Mouse (Mus musculus): ENCODE measurements around the gene Gm9821. TPM values are rescaled to one million over a fixed set of nuclear protein-coding genes. Genes with fewer than 3 reads are reported as not detected.

Gm9821 gene
- polyA plus RNA-seq, 1 experiment from 2014 or later: 2.8 TPM

DNA sequence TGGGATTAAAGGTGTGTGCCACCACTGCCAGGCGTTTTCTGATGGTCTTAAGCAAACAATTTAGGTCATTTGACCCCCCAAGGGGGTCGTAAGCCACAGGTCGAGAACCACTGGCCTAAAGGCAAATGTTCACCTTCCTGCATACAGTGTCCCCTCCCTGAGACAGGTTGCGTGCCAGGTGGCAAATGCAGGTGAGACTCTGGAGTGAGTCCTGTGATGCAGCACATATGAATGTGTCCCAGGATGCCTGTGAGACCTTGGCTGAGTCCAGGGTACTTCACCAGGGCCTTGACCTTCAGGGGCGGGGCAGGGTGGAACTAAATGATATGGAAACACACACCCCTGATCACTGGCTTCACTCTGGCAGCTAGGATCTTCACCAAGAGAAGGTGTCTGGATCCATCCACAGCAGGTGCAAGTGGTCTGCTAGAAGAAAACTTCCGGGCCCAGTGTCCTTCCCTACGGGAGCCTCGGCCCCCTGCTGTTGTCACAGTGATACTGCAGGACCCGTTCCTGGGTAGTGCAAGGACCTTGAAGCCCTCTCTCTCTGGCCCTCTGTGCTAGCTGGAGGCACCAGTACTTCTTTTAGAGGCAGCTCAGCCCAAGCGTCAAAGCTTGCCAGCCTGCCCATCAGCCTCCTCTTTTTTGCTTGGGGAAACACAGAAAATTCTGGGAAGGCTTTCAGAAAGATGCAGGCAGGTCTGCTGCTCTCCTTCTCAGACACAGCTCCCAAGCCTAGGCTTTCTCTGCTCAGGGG lies 13.4 kb downstream of the Gm9821 start:
- Histone ChIP-seq H3K36me3 (ENCODE audit: control insufficient read depth, insufficient read depth, low read length) (no peaks in the 10 kb centered on the region), H3K9ac (ENCODE audit: low read depth, low read length) (peak overlapping the region; percentile 59; the same call in 1 of the 2 replicates), H3K4me1 (ENCODE audit: control insufficient read depth, insufficient read depth, low read length) (peaks cover 74% of the 10 kb centered on the region), H3K27me3 (ENCODE audit: control insufficient read depth, insufficient read depth, low read length) (no peaks in the 10 kb centered on the region), H3K27ac (ENCODE audit: low read depth, low read length) (no peak overlapping the region), H3K9me3 (replicated peaks; ENCODE audit: control insufficient read depth, low read length) (no peaks in the 10 kb centered on the region), H3K4me2 (no peak overlapping the region; the same call in 1 of the 2 replicates), H3K4me3 (ENCODE audit: low read depth, low read length) (no peak overlapping the region)
- no peak for ATAC-seq (replicated peaks; ENCODE audit: insufficient number of reproducible peaks, low FRiP score, low TSS enrichment)
- 42% methylated on average over 10 of the region's 10 CpGs for WGBS (ENCODE audit: insufficient replicate concordance)

DNA sequence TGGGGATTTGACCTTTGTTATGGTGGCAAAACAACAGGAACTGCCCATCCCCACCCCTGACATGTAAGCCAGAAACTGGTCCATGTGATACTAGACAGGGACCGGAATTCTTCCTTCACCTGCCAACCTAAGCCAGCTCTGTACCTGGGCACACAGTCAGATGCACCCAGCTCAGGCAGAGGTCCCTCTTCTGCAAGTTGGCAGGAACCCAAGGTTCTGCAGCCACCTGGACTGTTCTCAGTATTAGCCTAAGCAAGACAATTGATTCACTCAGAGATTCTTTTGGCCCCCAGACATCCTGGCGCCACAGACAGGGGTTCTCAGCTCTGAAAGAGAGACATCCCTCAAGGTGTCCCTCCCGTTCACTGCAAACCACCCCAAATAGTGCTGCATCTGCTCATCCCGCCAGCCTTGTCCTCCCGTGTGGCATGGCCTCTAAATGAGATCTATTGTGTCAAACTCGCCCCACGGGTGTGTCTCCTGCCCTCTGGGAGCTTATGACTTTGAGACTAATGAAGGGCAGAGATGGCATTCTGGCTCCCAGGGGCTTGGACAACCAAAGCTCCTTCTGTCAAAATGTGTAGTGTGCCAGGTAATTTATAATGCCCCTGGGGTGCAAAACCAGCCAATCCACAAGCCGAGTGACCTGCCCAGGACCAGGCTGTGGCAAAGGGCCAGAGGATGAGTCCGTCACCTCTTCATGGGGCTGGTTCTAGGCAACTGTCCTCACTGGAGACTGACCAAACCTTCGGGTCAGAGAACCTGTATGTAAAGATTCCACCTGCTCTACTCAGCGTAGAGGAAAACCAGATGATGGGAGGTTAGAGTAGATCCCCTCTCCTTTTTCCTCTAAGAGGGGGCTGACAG lies 14.3 kb downstream of the Gm9821 start:
- Histone ChIP-seq H3K4me3 (ENCODE audit: low read depth, low read length) (no peak overlapping the region), H3K27ac (ENCODE audit: low read depth, low read length) (no peak overlapping the region), H3K4me1 (ENCODE audit: control insufficient read depth, insufficient read depth, low read length) (peaks cover 73% of the 10 kb centered on the region), H3K9ac (ENCODE audit: low read depth, low read length) (peak overlapping the region; percentile 59; the same call in 1 of the 2 replicates), H3K36me3 (ENCODE audit: control insufficient read depth, insufficient read depth, low read length) (no peaks in the 10 kb centered on the region), H3K4me2 (no peak overlapping the region; the same call in 1 of the 2 replicates), H3K27me3 (ENCODE audit: control insufficient read depth, insufficient read depth, low read length) (no peaks in the 10 kb centered on the region), H3K9me3 (replicated peaks; ENCODE audit: control insufficient read depth, low read length) (no peaks in the 10 kb centered on the region)
- 80% methylated on average over 11 of the region's 11 CpGs for WGBS (ENCODE audit: insufficient replicate concordance)
- ATAC-seq (replicated peaks; ENCODE audit: insufficient number of reproducible peaks, low FRiP score, low TSS enrichment): no peak

GRCm38 (mm10) chr2:91960459-91960858 lies 15.0 kb downstream of the Gm9821 start:
- no peak for ATAC-seq (replicated peaks; ENCODE audit: insufficient number of reproducible peaks, low FRiP score, low TSS enrichment)
- Histone ChIP-seq H3K4me3 (ENCODE audit: low read depth, low read length) (no peak overlapping the region), H3K27me3 (ENCODE audit: control insufficient read depth, insufficient read depth, low read length) (no peaks in the 10 kb centered on the region), H3K9ac (ENCODE audit: low read depth, low read length) (no peak overlapping the region), H3K4me2 (no peak overlapping the region), H3K27ac (ENCODE audit: low read depth, low read length) (no peak overlapping the region), H3K36me3 (ENCODE audit: control insufficient read depth, insufficient read depth, low read length) (no peaks in the 10 kb centered on the region), H3K4me1 (ENCODE audit: control insufficient read depth, insufficient read depth, low read length) (peaks cover 73% of the 10 kb centered on the region), H3K9me3 (replicated peaks; ENCODE audit: control insufficient read depth, low read length) (no peaks in the 10 kb centered on the region)
- 87% methylated on average over 5 of the region's 5 CpGs for WGBS (ENCODE audit: insufficient replicate concordance)

DNA sequence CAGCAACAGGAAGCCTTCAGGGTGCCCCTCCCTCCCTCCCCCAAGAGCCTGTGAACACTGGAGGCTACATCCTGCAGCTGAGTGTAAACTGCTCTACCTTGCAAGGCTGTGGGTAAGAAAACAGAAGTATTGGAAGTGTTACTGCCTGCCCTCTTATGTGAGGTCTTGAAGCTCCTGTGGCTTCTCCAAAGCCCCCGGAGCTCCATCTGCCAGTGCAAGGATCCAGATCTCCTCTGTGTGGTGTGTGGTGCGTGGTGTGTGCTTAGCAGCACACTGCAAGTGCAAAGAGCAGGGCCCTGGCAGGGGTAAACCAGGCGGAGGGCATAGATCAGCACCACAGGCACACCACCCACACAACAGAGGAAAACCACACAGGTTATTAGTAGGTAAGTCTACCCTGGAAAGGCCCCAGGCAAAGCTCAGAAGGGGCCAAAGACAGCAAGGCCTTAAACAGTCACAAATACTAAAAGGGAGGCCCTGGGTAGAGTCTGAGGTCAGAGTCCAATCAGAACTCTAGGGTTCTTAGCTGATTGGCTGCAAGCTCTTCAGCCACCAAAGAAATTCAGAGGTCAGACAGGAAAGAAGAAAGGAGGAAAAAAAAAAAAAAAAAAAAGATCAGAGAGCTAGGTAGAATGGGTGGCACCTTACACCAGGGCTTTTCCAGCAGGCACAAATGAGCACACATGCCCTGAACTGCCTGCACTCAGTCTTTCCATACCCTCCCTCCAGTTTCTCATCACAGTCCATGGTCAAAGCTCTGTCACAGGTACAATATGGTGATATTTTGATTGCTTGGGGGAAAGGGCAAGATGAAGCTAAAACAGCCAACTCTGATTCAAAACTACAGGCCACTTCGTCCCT lies 16.6 kb downstream of the Gm9821 start:
- Histone ChIP-seq H3K4me2 (peak overlapping the region; percentile 85), H3K27me3 (ENCODE audit: control insufficient read depth, insufficient read depth, low read length) (no peaks in the 10 kb centered on the region), H3K9me3 (replicated peaks; ENCODE audit: control insufficient read depth, low read length) (no peaks in the 10 kb centered on the region), H3K36me3 (ENCODE audit: control insufficient read depth, insufficient read depth, low read length) (no peaks in the 10 kb centered on the region), H3K4me1 (ENCODE audit: control insufficient read depth, insufficient read depth, low read length) (peaks cover 64% of the 10 kb centered on the region), H3K27ac (ENCODE audit: low read depth, low read length) (no peak overlapping the region), H3K4me3 (ENCODE audit: low read depth, low read length) (peak overlapping the region; percentile 73), H3K9ac (ENCODE audit: low read depth, low read length) (peak overlapping the region; percentile 85)
- 54% methylated on average over 4 of the region's 4 CpGs for WGBS (ENCODE audit: insufficient replicate concordance)
- no peak for ATAC-seq (replicated peaks; ENCODE audit: insufficient number of reproducible peaks, low FRiP score, low TSS enrichment)

DNA sequence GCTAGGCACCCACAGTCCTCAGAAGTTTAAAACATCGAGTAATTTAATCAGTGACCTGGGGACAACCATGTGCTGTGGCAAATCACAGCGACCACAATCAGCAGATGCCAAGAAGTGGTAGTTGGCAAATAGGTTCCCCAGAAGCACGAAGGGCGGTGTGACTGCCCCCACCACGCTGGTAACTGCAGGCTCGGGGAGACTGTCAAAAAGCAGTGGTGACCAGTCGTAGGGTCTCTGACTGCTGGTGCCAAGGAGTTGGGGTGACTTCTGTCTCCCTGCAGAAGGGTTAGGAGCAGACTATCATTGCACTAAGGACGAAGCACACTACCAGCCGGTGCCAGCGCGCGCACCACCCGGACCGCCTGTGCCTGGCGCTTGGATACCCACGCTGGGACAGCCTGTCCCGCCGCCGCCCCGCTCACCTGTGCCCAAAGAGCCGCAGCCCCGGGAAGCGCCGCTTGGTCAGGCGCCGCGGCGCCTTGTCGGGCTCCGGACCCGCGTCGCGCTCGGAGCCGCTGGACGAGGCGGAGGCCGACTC lies 17.4 kb downstream of the Gm9821 start:
- under 1% methylated on average over 39 of the region's 39 CpGs for WGBS (ENCODE audit: insufficient replicate concordance)
- ATAC-seq (replicated peaks; ENCODE audit: insufficient number of reproducible peaks, low FRiP score, low TSS enrichment): peak; percentile 24
- H3K9me3 ChIP-seq (replicated peaks; ENCODE audit: control insufficient read depth, low read length): no peaks in the 10 kb centered on the region
- peak overlapping the region; percentile 85 for H3K4me2 ChIP-seq
- H3K9ac ChIP-seq (ENCODE audit: low read depth, low read length): peak overlapping the region; percentile 85
- peak overlapping the region; percentile 73 for H3K4me3 ChIP-seq (ENCODE audit: low read depth, low read length)
- H3K27ac ChIP-seq (ENCODE audit: low read depth, low read length): peak overlapping the region; percentile 67; the same call in 1 of the 2 replicates
- H3K4me1 ChIP-seq (ENCODE audit: control insufficient read depth, insufficient read depth, low read length): peaks cover 57% of the 10 kb centered on the region
- no peaks in the 10 kb centered on the region for H3K27me3 ChIP-seq (ENCODE audit: control insufficient read depth, insufficient read depth, low read length)
- H3K36me3 ChIP-seq (ENCODE audit: control insufficient read depth, insufficient read depth, low read length): no peaks in the 10 kb centered on the region

DNA sequence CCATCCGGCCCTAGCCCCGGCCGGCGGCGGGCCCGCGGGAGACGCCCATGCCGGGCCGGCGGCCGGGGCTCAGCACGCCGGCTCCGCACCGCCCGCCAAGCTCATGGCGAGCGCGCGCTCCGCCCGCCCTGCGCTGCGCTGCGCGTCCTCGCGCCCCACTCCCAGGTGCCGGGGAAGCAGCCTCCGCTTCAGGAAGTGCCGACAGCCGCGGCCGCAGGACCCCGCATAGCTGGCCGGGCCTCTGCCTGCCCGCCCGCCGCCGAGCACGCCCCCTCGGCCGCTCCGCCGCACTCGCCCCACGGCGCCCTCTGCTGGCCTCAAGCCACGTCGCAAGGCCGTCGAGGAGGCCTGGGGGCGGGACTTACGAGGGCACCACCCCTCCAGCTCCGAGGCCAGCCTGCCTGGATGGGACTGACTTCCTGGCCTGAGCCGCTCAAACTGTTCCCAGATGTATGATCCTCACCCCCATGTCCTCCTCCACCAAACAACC lies 18.0 kb downstream of the Gm9821 start:
- Histone ChIP-seq H3K27ac (ENCODE audit: low read depth, low read length) (peak overlapping the region; percentile 85), H3K9me3 (replicated peaks; ENCODE audit: control insufficient read depth, low read length) (no peaks in the 10 kb centered on the region), H3K4me2 (peak overlapping the region; percentile 85), H3K27me3 (ENCODE audit: control insufficient read depth, insufficient read depth, low read length) (no peaks in the 10 kb centered on the region), H3K36me3 (ENCODE audit: control insufficient read depth, insufficient read depth, low read length) (no peaks in the 10 kb centered on the region), H3K9ac (ENCODE audit: low read depth, low read length) (peak overlapping the region; percentile 85), H3K4me3 (ENCODE audit: low read depth, low read length) (peak overlapping the region; percentile 73), H3K4me1 (ENCODE audit: control insufficient read depth, insufficient read depth, low read length) (peaks cover 57% of the 10 kb centered on the region)
- peak; percentile 91 for ATAC-seq (replicated peaks; ENCODE audit: insufficient number of reproducible peaks, low FRiP score, low TSS enrichment)
- WGBS (ENCODE audit: insufficient replicate concordance): under 1% methylated on average over 56 of the region's 57 CpGs

DNA sequence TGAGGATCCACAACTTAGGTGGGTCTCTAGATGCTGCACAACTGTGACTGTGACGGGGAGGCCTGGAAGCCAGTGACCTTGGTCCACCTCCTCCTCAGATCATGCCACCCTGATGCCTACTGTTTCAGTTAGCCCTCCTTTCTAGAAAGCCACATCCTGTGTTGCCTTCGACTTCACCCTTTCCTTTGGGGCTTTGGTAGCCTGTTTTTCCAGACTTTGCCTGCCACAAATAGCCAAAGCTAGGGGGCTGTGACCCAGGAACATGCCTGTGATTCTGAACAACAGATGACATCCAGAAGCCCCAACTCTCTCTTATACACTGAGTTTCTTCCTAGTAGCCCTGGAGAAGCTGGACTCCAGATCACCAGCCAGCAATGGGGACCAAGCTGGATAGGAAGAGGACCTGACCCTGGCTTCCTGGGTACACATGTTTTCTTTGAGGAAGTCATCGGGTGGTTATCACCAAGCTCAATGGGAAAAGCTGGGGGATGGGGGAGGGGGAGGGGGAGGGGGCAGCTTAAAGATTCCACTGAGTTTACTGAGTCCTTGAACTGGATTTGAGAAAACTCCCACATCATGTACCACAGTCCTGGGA lies 19.2 kb downstream of the Gm9821 start:
- Histone ChIP-seq H3K9me3 (replicated peaks; ENCODE audit: control insufficient read depth, low read length) (no peaks in the 10 kb centered on the region), H3K4me2 (peak overlapping the region; percentile 85), H3K27ac (ENCODE audit: low read depth, low read length) (peak overlapping the region; percentile 85), H3K4me1 (ENCODE audit: control insufficient read depth, insufficient read depth, low read length) (peaks cover 45% of the 10 kb centered on the region), H3K27me3 (ENCODE audit: control insufficient read depth, insufficient read depth, low read length) (no peaks in the 10 kb centered on the region), H3K9ac (ENCODE audit: low read depth, low read length) (peak overlapping the region; percentile 75), H3K36me3 (ENCODE audit: control insufficient read depth, insufficient read depth, low read length) (no peaks in the 10 kb centered on the region), H3K4me3 (ENCODE audit: low read depth, low read length) (peak overlapping the region; percentile 73)
- WGBS (ENCODE audit: insufficient replicate concordance): 52% methylated on average over 3 of the region's 3 CpGs
- ATAC-seq (replicated peaks; ENCODE audit: insufficient number of reproducible peaks, low FRiP score, low TSS enrichment): no peak

All from heart, embryonic 11.5 days (tissue).